Mouse (Mus musculus): ENCODE measurements around the gene Tmem11. TPM values are rescaled to one million over a fixed set of nuclear protein-coding genes. Genes with fewer than 3 reads are reported as not detected.
"Not testable (repeated sequence)": the region's sequence is repeated elsewhere in the genome, so short reads cannot be mapped to it uniquely, and the experiment has no call there.

Gene Tmem11
- total RNA-seq, 2 experiments from 2014 or later: 26.8 to 29.1 TPM

DNA sequence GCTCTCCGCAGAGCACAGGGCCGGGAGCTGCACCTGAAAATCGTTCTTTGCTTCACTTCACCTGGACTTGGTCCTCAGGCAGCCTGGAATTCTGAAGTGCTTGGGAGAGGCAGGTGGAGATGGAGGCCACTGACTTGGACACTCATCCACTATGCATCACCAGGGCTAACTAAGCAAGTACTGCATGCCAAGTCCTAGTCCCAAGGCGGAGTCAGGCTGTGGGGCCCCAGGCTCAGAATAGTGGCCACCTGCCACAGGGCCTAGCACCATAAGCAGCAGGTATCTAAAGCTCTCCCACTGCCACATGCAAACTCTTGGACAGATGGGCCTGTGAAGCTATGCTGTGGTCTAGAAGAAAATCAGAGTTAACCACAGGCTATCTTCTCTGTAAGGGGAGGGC lies 27.4 kb upstream of the Tmem11 start:
- DNase-seq (ENCODE audit: low spot score in 2 of 2): no peak
- H3K27ac ChIP-seq: no peak overlapping the region
- H3K4me3 ChIP-seq: no peak overlapping the region
- no peak for TF ChIP-seq CTCF (conservative IDR thresholded peaks at IDR 0.05)

- no peak for DNase-seq (ENCODE audit: low spot score in 2 of 2)
- no peak for TF ChIP-seq CTCF (conservative IDR thresholded peaks at IDR 0.05)
- Histone ChIP-seq H3K4me3 (no peak overlapping the region), H3K27ac (peak overlapping the region; percentile 19; the same call in 1 of the 2 replicates)
Measured at GRCm38 (mm10) chr11:60905407-60906120, 26.5 kb upstream of the Tmem11 start.

GRCm38 (mm10) chr11:60903661-60904061 lies 24.6 kb upstream of the Tmem11 start:
- Histone ChIP-seq H3K27ac (no peak overlapping the region), H3K4me3 (no peak overlapping the region)
- TF ChIP-seq CTCF (conservative IDR thresholded peaks at IDR 0.05): no peak
- DNase-seq (ENCODE audit: low spot score in 2 of 2): no peak

GRCm38 (mm10) chr11:60902486-60902885 lies 23.4 kb upstream of the Tmem11 start:
- Histone ChIP-seq H3K27ac (no peak overlapping the region), H3K4me3 (no peak overlapping the region)
- no peak for DNase-seq (ENCODE audit: low spot score in 2 of 2)
- TF ChIP-seq CTCF (conservative IDR thresholded peaks at IDR 0.05): no peak

DNA sequence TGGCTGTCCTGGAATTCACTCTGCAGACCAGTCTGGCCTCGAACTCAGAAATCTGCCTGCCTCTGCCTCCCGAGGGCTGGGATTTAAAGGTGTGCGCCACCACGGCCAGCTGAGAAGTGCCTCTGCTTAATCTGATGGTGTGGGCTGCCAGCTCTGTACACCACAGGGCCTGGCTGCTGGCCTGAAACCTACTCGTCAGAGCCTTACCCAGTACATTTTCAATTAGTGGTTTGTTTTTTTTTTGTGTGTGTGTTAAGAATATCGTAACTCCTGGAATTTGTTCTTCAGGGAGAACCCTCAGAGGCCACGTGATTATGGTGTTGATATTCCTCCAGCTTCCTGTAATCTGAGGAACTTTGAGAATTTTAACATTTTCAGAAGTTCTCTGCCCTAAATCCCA lies 22.9 kb upstream of the Tmem11 start:
- no peak for TF ChIP-seq CTCF (conservative IDR thresholded peaks at IDR 0.05)
- Histone ChIP-seq H3K27ac (no peak overlapping the region), H3K4me3 (no peak overlapping the region)
- DNase-seq (ENCODE audit: low spot score in 2 of 2): no peak

DNA sequence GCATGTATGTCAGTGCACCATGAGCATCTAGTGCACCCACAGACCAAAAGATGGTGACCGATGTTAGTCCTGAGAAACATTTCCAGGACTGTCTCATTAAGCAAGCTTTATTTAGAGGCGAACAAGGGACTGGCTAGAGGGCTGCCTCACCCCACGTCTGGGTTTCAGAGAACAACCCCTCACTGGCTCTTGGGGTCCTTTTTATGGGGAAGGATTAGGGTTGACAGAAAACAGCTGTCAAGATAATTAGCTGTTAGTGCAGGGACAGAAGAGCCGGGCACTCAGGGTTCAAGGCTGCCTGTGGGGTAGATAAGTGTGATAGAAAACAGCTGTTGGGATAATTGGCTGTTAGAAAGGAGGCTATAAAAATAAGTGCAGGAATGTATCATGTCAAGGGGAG lies 16.8 kb upstream of the Tmem11 start:
- DNase-seq (ENCODE audit: low spot score in 2 of 2): no peak
- no peak for TF ChIP-seq CTCF (conservative IDR thresholded peaks at IDR 0.05)
- H3K4me3 ChIP-seq: no peak overlapping the region
- H3K27ac ChIP-seq: no peak overlapping the region

GRCm38 (mm10) chr11:60890744-60891143 lies 11.7 kb upstream of the Tmem11 start:
- Histone ChIP-seq H3K4me3 (no peak overlapping the region), H3K27ac (no peak overlapping the region)
- DNase-seq (ENCODE audit: low spot score in 2 of 2): no peak
- no peak for TF ChIP-seq CTCF (conservative IDR thresholded peaks at IDR 0.05)

- TF ChIP-seq CTCF (conservative IDR thresholded peaks at IDR 0.05): no peak
- DNase-seq (ENCODE audit: low spot score in 2 of 2): no peak
- no peak overlapping the region for H3K4me3 ChIP-seq
- no peak overlapping the region for H3K27ac ChIP-seq
Measured at GRCm38 (mm10) chr11:60890286-60890685, 11.2 kb upstream of the Tmem11 start.

DNA sequence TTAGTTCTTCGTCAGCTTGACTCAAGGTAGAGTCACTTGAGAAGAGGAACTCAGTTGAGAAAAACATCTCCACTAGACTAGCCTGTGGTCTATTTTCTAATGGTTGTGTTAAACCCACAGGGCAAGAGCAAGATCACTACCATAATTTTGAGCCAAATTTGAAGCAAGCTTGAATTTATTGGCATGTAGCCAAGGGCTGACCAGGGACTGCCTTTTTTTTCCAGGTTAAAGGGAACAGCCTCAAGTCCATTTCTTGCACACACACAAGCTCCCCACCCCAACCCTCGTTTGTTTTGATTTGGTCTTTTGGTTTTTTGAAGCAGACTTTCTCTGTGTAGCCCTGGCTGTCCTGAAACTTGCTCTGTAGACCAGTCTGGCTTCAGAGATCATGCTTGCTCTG lies 10.8 kb upstream of the Tmem11 start:
- H3K4me3 ChIP-seq: no peak overlapping the region
- no peak for TF ChIP-seq CTCF (conservative IDR thresholded peaks at IDR 0.05)
- no peak for DNase-seq (ENCODE audit: low spot score in 2 of 2)
- no peak overlapping the region for H3K27ac ChIP-seq

GRCm38 (mm10) chr11:60886986-60887385 lies 7.9 kb upstream of the Tmem11 start:
- not testable (repeated sequence) for H3K4me3 ChIP-seq; DNase-seq (ENCODE audit: low spot score in 2 of 2); H3K27ac ChIP-seq

DNA sequence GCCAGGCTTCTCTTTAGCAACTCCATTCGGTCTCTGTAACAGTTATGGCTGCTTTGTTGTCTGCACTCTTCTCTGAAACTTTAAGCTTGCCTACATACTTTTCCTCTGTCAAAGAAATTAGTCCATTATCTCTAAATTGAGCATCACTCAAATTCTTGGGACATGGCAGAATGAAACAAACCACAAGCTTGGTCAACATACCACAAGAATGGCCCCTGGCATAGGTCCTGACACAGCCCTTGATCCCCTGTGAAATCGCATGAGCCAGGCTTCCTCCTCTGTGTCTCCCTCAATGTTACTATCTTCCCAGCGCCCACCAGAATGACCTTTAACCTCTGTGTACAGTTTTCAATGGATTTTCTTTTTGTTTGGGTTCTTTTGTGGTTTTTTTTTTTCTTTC lies 3.3 kb upstream of the Tmem11 start:
- H3K27ac ChIP-seq: no peak overlapping the region
- no peak for TF ChIP-seq CTCF (conservative IDR thresholded peaks at IDR 0.05)
- no peak for DNase-seq (ENCODE audit: low spot score in 2 of 2)
- H3K4me3 ChIP-seq: no peak overlapping the region

- Histone ChIP-seq H3K4me3 (no peak overlapping the region), H3K27ac (no peak overlapping the region)
- no peak for TF ChIP-seq CTCF (conservative IDR thresholded peaks at IDR 0.05)
- no peak for DNase-seq (ENCODE audit: low spot score in 2 of 2)
Measured at GRCm38 (mm10) chr11:60880559-60880958, 1.5 kb upstream of the Tmem11 start.

DNA sequence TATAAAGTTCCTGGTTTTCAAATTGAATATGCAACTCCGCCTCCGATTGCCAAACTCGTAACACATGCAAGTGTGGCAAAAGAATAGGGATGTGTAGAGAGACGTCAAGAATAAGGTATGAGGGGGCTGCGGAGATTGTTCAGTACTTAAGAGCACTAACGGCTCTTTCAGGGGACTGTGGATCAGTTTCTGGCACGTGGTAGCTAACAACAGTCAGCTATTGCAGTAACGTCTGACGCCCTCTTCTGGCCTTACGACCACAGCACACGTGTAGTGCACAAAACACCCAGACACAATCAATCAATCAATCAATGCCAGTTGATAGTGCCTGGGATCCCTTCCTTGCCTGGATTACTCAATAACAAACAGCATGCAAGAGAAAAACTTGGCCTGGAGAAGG lies 351 bp upstream of the Tmem11 start:
- peak; percentile 81 for TF ChIP-seq CTCF (conservative IDR thresholded peaks at IDR 0.05)
- H3K27ac ChIP-seq: peak overlapping the region; percentile 97
- DNase-seq (ENCODE audit: low spot score in 2 of 2): peak; percentile 38 to 49
- peak overlapping the region; percentile 95 for H3K4me3 ChIP-seq

- H3K4me3 ChIP-seq: peak overlapping the region; percentile 95
- peak; percentile 64 for TF ChIP-seq CTCF (conservative IDR thresholded peaks at IDR 0.05)
- peak; percentile 33 to 34 for DNase-seq (ENCODE audit: low spot score in 2 of 2)
- peak overlapping the region; percentile 97 for H3K27ac ChIP-seq
Measured at GRCm38 (mm10) chr11:60878056-60878612, 938 bp downstream of the Tmem11 start.

Measured in layer of hippocampus, adult 2 months (tissue).